Mouse (Mus musculus): ENCODE results near the gene Ptprr. TPM values are rescaled to one million over a fixed set of nuclear protein-coding genes. Genes with fewer than 3 reads are reported as not detected.

Gene Ptprr
- polyA plus RNA-seq, 1 experiment from 2014 or later = 0.15 TPM

DNA sequence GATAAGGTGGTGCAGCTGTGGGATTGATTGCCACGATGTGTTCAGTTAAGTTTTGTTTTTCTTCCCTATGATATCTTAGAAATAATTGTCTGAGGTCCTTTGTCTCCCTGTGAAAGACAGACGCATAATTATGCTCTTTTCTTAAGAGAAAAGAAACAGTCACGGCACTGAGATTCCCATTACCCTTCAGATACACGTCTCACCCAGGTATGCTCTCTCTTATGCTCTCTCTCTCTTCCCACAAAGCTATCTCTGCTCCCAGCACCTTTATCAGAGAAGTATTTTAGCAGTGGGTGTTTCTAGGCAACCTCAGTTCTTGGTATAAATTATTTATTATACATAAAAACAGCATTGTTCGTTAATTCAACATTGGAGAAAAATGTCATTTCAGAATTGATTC, 107.4 kb downstream of the Ptprr start:
- no peak for ATAC-seq (replicated peaks; ENCODE audit: low FRiP score)

DNA sequence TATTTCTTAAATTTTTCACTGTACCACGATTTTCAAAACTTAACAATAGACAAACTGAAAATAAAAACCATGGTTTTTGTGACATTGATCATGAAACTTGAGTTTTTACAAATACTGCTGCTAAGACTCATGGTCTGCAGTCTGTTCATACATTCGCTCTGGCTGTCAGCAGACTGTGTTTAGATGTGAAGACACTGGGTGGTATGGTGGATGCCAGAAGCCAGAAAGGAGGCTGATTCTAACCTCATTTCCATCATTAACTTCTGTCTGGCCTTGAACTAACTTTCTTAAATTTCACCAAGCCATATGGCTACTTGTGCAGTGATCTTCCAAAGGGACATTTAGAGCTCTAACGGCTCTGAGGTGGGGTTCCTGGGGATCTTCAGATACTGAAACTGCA, 112.4 kb downstream of the Ptprr start:
- no peaks in the 10 kb centered on the region for H3K4me1 ChIP-seq (replicated peaks; ENCODE audit: control insufficient read depth, insufficient read depth, low read length)
- 71% methylated on average over 3 of the region's 3 CpGs for WGBS
- no peak for ATAC-seq (replicated peaks; ENCODE audit: low FRiP score)
- H3K4me3 ChIP-seq (ENCODE audit: low read depth, low read length) = no peak overlapping the region
- no peak overlapping the region for H3K9ac ChIP-seq (ENCODE audit: low read depth, low read length)
- no peak overlapping the region for H3K27ac ChIP-seq (ENCODE audit: low read depth, low read length)
- H3K9me3 ChIP-seq (ENCODE audit: control insufficient read depth, low read length) = no peaks in the 10 kb centered on the region
- DNase-seq (ENCODE audit: low spot score) = no peak
- no peaks in the 10 kb centered on the region for H3K36me3 ChIP-seq (ENCODE audit: control insufficient read depth, insufficient read depth, low read length)
- no peaks in the 10 kb centered on the region for H3K27me3 ChIP-seq (replicated peaks; ENCODE audit: control insufficient read depth, insufficient read depth, low read length)
- no peak overlapping the region for H3K4me2 ChIP-seq

More for the DNA sequence above, 107.4 kb downstream of the Ptprr start:
- H3K27ac ChIP-seq (ENCODE audit: low read depth, low read length) = no peak overlapping the region
- no peak overlapping the region for H3K4me3 ChIP-seq (ENCODE audit: low read depth, low read length)
- no peaks in the 10 kb centered on the region for H3K36me3 ChIP-seq (ENCODE audit: control insufficient read depth, insufficient read depth, low read length)
- H3K4me2 ChIP-seq = no peak overlapping the region
- H3K9me3 ChIP-seq (ENCODE audit: control insufficient read depth, low read length) = no peaks in the 10 kb centered on the region
- no peaks in the 10 kb centered on the region for H3K4me1 ChIP-seq (replicated peaks; ENCODE audit: control insufficient read depth, insufficient read depth, low read length)
- no peak overlapping the region for H3K9ac ChIP-seq (ENCODE audit: low read depth, low read length)
- DNase-seq (ENCODE audit: low spot score) = no peak
- WGBS = 64% methylated on average over 5 of the region's 5 CpGs
- H3K27me3 ChIP-seq (replicated peaks; ENCODE audit: control insufficient read depth, insufficient read depth, low read length) = no peaks in the 10 kb centered on the region

DNA sequence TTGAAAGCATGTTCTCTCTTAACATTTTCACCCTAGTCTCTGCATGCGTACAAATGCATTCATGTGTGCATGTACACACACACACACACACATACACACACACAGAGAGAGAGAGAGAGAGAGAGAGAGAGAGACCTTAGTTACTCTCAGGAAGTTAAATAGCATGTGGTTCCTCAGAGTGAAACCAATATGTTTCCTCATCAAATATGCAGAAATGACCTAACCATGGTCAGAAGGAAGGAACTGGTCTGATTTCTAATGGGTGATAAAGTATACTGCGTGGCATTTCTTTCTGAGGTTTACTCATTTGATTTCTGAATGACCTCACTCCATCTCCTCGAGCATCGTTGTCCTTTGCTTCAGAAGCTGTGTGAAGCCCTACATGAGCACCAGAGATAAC, 113.2 kb downstream of the Ptprr start:
- H3K4me1 ChIP-seq (replicated peaks; ENCODE audit: control insufficient read depth, insufficient read depth, low read length) = no peaks in the 10 kb centered on the region
- no peaks in the 10 kb centered on the region for H3K27me3 ChIP-seq (replicated peaks; ENCODE audit: control insufficient read depth, insufficient read depth, low read length)
- no peak for ATAC-seq (replicated peaks; ENCODE audit: low FRiP score)
- no peak overlapping the region for H3K4me3 ChIP-seq (ENCODE audit: low read depth, low read length)
- H3K27ac ChIP-seq (ENCODE audit: low read depth, low read length) = no peak overlapping the region
- no peak overlapping the region for H3K9ac ChIP-seq (ENCODE audit: low read depth, low read length)
- WGBS = 80% methylated on average over 4 of the region's 4 CpGs
- no peak overlapping the region for H3K4me2 ChIP-seq
- DNase-seq (ENCODE audit: low spot score) = no peak
- no peaks in the 10 kb centered on the region for H3K36me3 ChIP-seq (ENCODE audit: control insufficient read depth, insufficient read depth, low read length)
- H3K9me3 ChIP-seq (ENCODE audit: control insufficient read depth, low read length) = no peaks in the 10 kb centered on the region

GRCm38 (mm10) chr10:116132233-116132632, 114.2 kb downstream of the Ptprr start:
- Histone ChIP-seq H3K4me2 (no peak overlapping the region), H3K27me3 (replicated peaks; ENCODE audit: control insufficient read depth, insufficient read depth, low read length) (no peaks in the 10 kb centered on the region), H3K4me3 (ENCODE audit: low read depth, low read length) (no peak overlapping the region), H3K9me3 (ENCODE audit: control insufficient read depth, low read length) (no peaks in the 10 kb centered on the region), H3K27ac (ENCODE audit: low read depth, low read length) (no peak overlapping the region), H3K36me3 (ENCODE audit: control insufficient read depth, insufficient read depth, low read length) (no peaks in the 10 kb centered on the region), H3K9ac (ENCODE audit: low read depth, low read length) (no peak overlapping the region), H3K4me1 (replicated peaks; ENCODE audit: control insufficient read depth, insufficient read depth, low read length) (no peaks in the 10 kb centered on the region)
- DNase-seq (ENCODE audit: low spot score) = no peak
- 68% methylated on average over 4 of the region's 4 CpGs for WGBS
- no peak for ATAC-seq (replicated peaks; ENCODE audit: low FRiP score)

GRCm38 (mm10) chr10:116135187-116135586, 117.2 kb downstream of the Ptprr start:
- WGBS = 67% methylated on average over 2 of the region's 2 CpGs
- Histone ChIP-seq H3K27ac (ENCODE audit: low read depth, low read length) (no peak overlapping the region), H3K9ac (ENCODE audit: low read depth, low read length) (no peak overlapping the region), H3K9me3 (ENCODE audit: control insufficient read depth, low read length) (no peaks in the 10 kb centered on the region), H3K4me1 (replicated peaks; ENCODE audit: control insufficient read depth, insufficient read depth, low read length) (no peaks in the 10 kb centered on the region), H3K36me3 (ENCODE audit: control insufficient read depth, insufficient read depth, low read length) (no peaks in the 10 kb centered on the region), H3K4me3 (ENCODE audit: low read depth, low read length) (no peak overlapping the region), H3K4me2 (no peak overlapping the region), H3K27me3 (replicated peaks; ENCODE audit: control insufficient read depth, insufficient read depth, low read length) (no peaks in the 10 kb centered on the region)
- no peak for ATAC-seq (replicated peaks; ENCODE audit: low FRiP score)
- DNase-seq (ENCODE audit: low spot score) = no peak

- 88% methylated on average over 8 of the region's 8 CpGs for WGBS
- no peaks in the 10 kb centered on the region for H3K36me3 ChIP-seq (ENCODE audit: control insufficient read depth, insufficient read depth, low read length)
Observed at GRCm38 (mm10) chr10:116140226-116140625, 122.2 kb downstream of the Ptprr start.

GRCm38 (mm10) chr10:116143684-116144083, 125.7 kb downstream of the Ptprr start:
- H3K4me3 ChIP-seq (ENCODE audit: low read depth, low read length) = no peak overlapping the region
- no peak for DNase-seq (ENCODE audit: low spot score)
- 88% methylated on average over 10 of the region's 10 CpGs for WGBS
- H3K27me3 ChIP-seq (replicated peaks; ENCODE audit: control insufficient read depth, insufficient read depth, low read length) = no peaks in the 10 kb centered on the region
- no peak overlapping the region for H3K9ac ChIP-seq (ENCODE audit: low read depth, low read length)
- no peaks in the 10 kb centered on the region for H3K36me3 ChIP-seq (ENCODE audit: control insufficient read depth, insufficient read depth, low read length)
- H3K4me1 ChIP-seq (replicated peaks; ENCODE audit: control insufficient read depth, insufficient read depth, low read length) = no peaks in the 10 kb centered on the region
- no peak overlapping the region for H3K4me2 ChIP-seq
- H3K9me3 ChIP-seq (ENCODE audit: control insufficient read depth, low read length) = no peaks in the 10 kb centered on the region
- ATAC-seq (replicated peaks; ENCODE audit: low FRiP score) = no peak
- H3K27ac ChIP-seq (ENCODE audit: low read depth, low read length) = no peak overlapping the region

More at GRCm38 (mm10) chr10:116140226-116140625, 122.2 kb downstream of the Ptprr start:
- Histone ChIP-seq H3K4me3 (ENCODE audit: low read depth, low read length) (no peak overlapping the region), H3K27ac (ENCODE audit: low read depth, low read length) (no peak overlapping the region), H3K4me2 (no peak overlapping the region), H3K27me3 (replicated peaks; ENCODE audit: control insufficient read depth, insufficient read depth, low read length) (no peaks in the 10 kb centered on the region), H3K9ac (ENCODE audit: low read depth, low read length) (no peak overlapping the region), H3K4me1 (replicated peaks; ENCODE audit: control insufficient read depth, insufficient read depth, low read length) (no peaks in the 10 kb centered on the region), H3K9me3 (ENCODE audit: control insufficient read depth, low read length) (no peaks in the 10 kb centered on the region)
- ATAC-seq (replicated peaks; ENCODE audit: low FRiP score) = no peak
- DNase-seq (ENCODE audit: low spot score) = no peak

- H3K4me3 ChIP-seq (ENCODE audit: low read depth, low read length) = no peak overlapping the region
- DNase-seq (ENCODE audit: low spot score) = no peak
- no peak for ATAC-seq (replicated peaks; ENCODE audit: low FRiP score)
- H3K27me3 ChIP-seq (replicated peaks; ENCODE audit: control insufficient read depth, insufficient read depth, low read length) = no peaks in the 10 kb centered on the region
- H3K9me3 ChIP-seq (ENCODE audit: control insufficient read depth, low read length) = no peaks in the 10 kb centered on the region
- no peak overlapping the region for H3K27ac ChIP-seq (ENCODE audit: low read depth, low read length)
- H3K4me2 ChIP-seq = no peak overlapping the region
- H3K4me1 ChIP-seq (replicated peaks; ENCODE audit: control insufficient read depth, insufficient read depth, low read length) = no peaks in the 10 kb centered on the region
- no peak overlapping the region for H3K9ac ChIP-seq (ENCODE audit: low read depth, low read length)
- H3K36me3 ChIP-seq (ENCODE audit: control insufficient read depth, insufficient read depth, low read length) = no peaks in the 10 kb centered on the region
- 83% methylated on average over 9 of the region's 9 CpGs for WGBS
Observed at GRCm38 (mm10) chr10:116146091-116146490, 128.1 kb downstream of the Ptprr start.

GRCm38 (mm10) chr10:116154707-116155106, 136.7 kb downstream of the Ptprr start:
- H3K4me1 ChIP-seq (replicated peaks; ENCODE audit: control insufficient read depth, insufficient read depth, low read length) = no peaks in the 10 kb centered on the region

More at GRCm38 (mm10) chr10:116154707-116155106, 136.7 kb downstream of the Ptprr start:
- Histone ChIP-seq H3K9ac (ENCODE audit: low read depth, low read length) (no peak overlapping the region), H3K9me3 (ENCODE audit: control insufficient read depth, low read length) (no peaks in the 10 kb centered on the region), H3K4me3 (ENCODE audit: low read depth, low read length) (no peak overlapping the region), H3K27ac (ENCODE audit: low read depth, low read length) (no peak overlapping the region), H3K27me3 (replicated peaks; ENCODE audit: control insufficient read depth, insufficient read depth, low read length) (no peaks in the 10 kb centered on the region), H3K36me3 (ENCODE audit: control insufficient read depth, insufficient read depth, low read length) (no peaks in the 10 kb centered on the region), H3K4me2 (no peak overlapping the region)
- DNase-seq (ENCODE audit: low spot score) (no peak), ATAC-seq (replicated peaks; ENCODE audit: low FRiP score) (no peak)
- 78% methylated on average over 5 of the region's 5 CpGs for WGBS
